Mouse (Mus musculus): ENCODE measurements at regions not wholly inside any gene's neighbourhood (a gene's known extent, or its start where the extent isn't known, plus 50 kb on each side); places are given as distances from the start of the nearest gene placed in this dataset.

GRCm38 (mm10) chr9:68477466-68477865, 176.1 kb upstream of the Rora start:
- DNase-seq, result no peak

GRCm38 (mm10) chr9:68486646-68487045, 166.9 kb upstream of the Rora start:
- no peak for DNase-seq

- DNase-seq, result no peak
Observed at GRCm38 (mm10) chr9:68491151-68491550, 162.4 kb upstream of the Rora start.

GRCm38 (mm10) chr9:68521218-68521617, 132.4 kb upstream of the Rora start:
- DNase-seq, result no peak

GRCm38 (mm10) chr9:68561767-68562552, 91.6 kb upstream of the Rora start:
- no peak for DNase-seq

GRCm38 (mm10) chr9:68563206-68563605, 90.4 kb upstream of the Rora start:
- no peak for DNase-seq

- DNase-seq, result no peak
Observed at GRCm38 (mm10) chr9:68585751-68586150, 67.8 kb upstream of the Rora start.

- no peak for DNase-seq
Observed at GRCm38 (mm10) chr9:68591023-68591422, 62.6 kb upstream of the Rora start.

GRCm38 (mm10) chr9:68592976-68593375, 60.6 kb upstream of the Rora start:
- no peak for DNase-seq

- DNase-seq, result no peak
Observed at GRCm38 (mm10) chr9:68594586-68594985, 59.0 kb upstream of the Rora start.

Data from kidney, adult 8-10 months (tissue).